Mouse (Mus musculus) heart, postnatal 4 days (tissue): Measurements from ENCODE around the gene Gm45234. TPM values are rescaled to one million over a fixed set of nuclear protein-coding genes. Genes with fewer than 3 reads are reported as not detected.

Experiments used
- DNase-seq: peaks from one replicate; pipeline ENCODE4 v3.0.0; 2021
- total RNA-seq, 2 experiments: library from RNA; stranded (reverse); gene quantifications; 2 replicates each; pipeline ENCODE4 v1.2.3; 2021

Gene Gm45234
- total RNA-seq, 2 experiments from 2014 or later, result 2.1 TPM; not detected in 1

DNA sequence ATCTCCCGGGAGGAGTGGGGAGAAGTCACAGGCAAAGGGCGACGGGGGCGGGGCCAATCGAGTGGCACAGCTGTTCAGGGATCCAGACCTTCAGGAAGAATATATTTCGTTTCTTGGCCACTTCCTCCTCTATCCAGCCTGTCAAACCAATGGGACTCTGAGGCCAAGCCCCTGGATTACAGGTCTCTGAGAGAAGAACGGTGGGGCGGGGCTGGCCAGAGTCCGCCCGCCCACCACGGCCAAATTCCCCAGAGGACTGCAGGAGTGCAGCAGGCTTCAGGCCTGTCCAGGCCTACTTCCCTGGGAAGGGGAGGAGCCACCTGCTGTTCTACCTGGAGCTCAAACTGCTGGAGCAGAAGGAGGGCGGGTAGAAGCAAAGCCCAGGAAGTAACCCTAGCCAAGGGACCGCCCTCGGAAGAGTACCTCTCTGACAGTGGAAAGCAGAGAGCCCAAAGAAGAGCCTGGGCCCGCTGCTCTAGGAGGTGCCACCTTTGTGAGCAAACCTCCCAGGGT is 17.3 kb downstream of the Gm45234 start, which contains the start of gene Ptpn6:
TSS of gene Ptpn6 (minus strand) at position 204 of the 513 bp plus-strand sequence.
- no peak for DNase-seq

GRCm38 (mm10) chr6:124737040-124737439 is 18.8 kb downstream of the Gm45234 start:
- DNase-seq, result no peak

DNA sequence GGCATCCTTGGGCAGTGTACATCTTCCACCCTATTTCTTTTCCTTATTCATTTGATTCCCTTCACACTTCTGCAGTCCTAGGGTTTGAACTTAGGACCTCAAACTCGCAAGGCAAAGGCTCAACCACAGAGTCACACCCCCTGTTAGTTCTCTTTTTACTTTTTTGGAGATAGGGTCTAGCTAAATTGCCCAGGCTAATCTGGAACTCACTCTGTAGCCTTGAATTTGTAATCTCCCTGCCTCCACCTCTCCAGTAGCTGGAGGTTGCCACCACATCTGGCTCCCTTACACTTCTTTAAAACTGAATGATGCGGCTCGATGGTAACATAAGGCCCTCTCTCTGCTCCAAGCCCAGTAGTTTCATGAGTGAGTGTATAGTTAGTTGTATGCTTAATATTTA is 21.4 kb downstream of the Gm45234 start:
- DNase-seq, result no peak

DNA sequence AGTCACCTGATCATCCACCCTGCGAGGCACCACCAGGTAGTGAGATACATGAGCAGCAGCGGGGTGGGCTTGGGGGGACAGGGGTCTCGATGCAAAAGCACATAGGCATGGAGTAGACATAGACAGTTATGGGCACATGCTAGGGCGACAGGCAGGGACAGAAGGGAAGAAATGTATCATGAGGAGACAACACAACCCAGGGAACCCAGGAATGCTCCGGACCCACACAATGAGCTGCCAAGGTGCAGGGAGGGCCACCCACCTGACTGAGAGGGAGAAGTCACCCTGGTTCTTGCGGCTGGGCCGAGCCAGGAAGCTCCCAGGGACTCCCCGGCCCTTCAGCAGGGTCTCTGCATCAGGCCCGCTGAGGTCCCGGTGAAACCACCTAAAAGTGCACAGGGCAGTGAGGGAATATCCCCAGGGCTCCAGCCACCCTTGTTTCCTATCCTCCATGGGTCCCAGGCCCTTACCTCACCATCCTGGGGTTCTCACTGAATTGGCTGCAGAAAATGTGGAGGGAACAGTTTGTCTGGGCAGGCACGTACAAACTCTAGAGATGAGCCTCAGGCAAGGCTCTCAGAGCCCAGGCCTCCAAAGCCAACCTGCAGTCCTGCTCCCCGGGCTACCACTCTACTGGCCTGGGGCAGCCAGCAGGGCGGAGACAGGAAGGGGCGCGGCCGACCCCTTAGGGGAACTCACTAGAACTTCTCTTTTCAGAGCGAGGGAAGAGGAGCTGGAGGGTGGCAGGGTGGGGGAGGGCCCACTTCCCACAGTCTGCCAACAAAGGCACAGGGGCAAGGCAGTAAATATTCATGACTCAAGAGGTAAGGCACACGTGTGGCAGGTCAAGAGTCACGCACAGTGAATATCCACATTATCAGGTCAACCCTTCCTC is 23.1 kb downstream of the Gm45234 start:
- no peak for DNase-seq

DNA sequence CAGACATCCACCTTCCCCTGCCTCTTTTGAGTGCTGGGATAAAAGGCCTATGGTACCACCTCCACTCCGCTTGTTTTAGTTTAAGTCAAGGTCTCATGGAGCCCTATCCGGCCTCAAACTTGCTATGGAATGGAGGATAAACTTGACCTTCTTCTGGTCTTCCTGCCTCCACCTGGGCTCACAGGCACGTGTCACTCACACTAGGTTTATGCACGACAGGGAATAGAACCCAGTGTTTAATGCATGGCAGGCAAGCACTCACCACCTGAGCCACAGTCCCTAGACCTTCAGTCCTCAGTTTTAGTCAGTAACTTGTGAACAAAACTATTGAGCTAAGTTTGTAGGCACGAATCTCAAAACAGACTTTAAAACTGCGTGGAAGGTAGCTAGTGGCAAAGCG is 24.8 kb downstream of the Gm45234 start:
- DNase-seq, result no peak

DNA sequence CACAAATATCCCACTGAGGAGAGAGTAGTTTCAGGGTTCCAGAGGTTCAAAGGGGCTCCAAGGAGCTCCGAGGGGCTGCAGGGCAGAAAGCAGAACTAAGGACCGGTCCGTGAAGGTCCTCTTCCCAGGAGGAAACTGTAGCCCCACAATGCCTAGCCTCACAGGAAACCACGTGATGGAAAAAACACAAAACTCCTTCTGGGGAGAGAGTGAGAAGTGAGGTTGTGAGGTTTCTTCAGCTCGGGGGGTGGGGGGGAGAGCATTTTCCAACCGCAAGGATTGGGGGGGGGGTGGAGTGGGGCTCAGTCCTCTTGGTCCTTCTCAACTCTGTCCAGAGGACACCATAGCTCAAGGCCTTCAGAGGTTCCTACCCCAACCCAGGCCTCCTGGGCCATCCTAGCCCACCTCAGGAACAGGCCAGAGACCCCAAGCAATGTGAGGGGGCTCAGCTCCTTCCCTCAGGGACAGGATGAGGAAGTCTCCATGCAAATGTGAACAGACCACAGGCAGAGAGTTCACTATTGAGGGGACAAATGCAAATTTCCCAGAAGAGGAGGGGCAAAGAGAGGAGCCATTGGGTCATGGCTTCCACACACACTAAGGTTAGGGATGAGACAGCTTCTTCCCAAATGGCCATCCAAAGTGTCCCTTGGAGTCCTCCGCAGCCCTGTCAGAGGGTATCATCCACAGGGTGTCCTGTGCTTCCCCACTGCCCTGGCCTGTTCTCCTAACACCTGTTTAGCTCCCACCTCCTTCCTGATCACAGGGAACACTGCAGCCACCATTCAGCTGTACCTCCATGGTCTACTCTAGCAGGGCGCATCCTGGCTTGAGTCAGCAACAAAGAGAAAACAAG is 25.7 kb downstream of the Gm45234 start:
- DNase-seq, result no peak

GRCm38 (mm10) chr6:124728621-124729020 is 27.2 kb downstream of the Gm45234 start:
- no peak for DNase-seq

GRCm38 (mm10) chr6:124724472-124724871 is 31.3 kb downstream of the Gm45234 start:
- DNase-seq, result no peak

GRCm38 (mm10) chr6:124723541-124723940 is 32.3 kb downstream of the Gm45234 start:
- no peak for DNase-seq

GRCm38 (mm10) chr6:124722876-124723473 is 32.8 kb downstream of the Gm45234 start:
- peak; percentile 61 for DNase-seq

DNA sequence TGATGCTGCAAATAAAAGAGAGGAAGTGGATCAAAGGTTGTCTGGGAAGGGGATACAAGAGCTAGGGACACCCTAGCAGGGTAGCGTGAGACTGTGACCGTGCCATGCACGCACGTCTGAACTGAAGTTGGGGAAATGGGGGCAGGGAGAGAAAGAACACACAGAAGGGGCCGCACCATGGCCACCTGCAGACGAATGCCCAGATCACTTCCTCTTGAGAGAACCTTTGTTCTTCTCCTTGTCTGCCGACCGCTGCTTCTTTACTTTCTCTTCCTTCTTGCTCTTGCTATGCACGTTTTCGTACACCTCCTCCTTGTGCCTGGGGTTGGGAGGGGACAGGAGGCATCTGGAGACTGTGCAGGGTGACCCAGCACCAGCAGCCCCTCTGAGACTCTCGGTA is 34.9 kb downstream of the Gm45234 start:
- DNase-seq, result no peak

GRCm38 (mm10) chr6:124719354-124719978 is 36.4 kb downstream of the Gm45234 start:
- DNase-seq, result no peak

- DNase-seq, result no peak
Observed at GRCm38 (mm10) chr6:124718703-124719102, 37.1 kb downstream of the Gm45234 start.

DNA sequence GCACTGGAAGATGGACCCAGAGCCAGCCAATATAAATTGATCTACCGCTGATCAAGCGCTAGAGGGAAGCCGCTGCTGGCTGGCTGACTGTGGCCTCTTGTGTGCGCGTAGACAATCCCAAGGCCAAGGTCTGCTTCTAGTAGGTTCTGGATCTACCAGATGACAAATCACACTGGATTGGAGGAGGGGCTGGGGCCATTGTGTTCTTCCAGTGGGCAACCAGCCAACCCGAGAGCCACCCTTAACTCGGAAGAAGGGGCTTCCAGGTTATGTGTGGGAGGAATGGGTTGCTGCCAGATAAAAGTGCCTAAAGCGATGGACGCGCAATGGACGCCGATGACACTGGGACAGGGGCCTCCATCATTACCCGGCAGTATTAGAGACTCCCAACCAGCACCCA is 37.9 kb downstream of the Gm45234 start:
- DNase-seq, result no peak

DNA sequence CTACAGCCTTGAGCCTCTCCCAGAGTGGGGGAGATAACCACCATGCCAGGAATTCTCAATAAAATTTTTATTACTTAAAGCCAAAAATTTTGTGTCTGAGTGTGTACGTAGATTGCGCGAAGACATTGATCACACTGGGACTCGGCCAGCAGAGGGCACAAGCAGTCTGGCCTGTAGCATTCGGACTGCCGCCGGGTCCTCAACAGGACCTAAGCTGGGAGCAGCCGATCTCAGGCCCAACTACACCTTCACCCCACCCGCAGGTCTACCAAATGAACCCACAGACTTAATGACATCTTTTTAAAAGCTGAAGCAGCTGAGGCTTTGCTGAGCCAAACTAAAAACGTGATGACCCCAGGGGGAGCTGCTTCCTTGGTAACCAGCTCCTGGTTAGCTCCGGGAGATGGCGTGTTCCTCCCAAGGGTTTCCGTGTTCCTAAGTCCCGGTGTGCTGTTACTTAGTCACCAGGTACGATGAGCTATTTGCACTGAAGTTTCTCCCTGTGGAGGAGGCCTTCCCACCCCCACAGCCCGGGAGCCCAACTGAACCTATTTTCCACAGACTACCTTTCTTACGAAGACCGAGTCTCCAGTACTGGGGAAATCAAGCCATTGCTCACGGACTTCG is 38.8 kb downstream of the Gm45234 start:
- DNase-seq, result peak; percentile 64

GRCm38 (mm10) chr6:124712918-124713317 is 42.9 kb downstream of the Gm45234 start:
- no peak for DNase-seq

DNA sequence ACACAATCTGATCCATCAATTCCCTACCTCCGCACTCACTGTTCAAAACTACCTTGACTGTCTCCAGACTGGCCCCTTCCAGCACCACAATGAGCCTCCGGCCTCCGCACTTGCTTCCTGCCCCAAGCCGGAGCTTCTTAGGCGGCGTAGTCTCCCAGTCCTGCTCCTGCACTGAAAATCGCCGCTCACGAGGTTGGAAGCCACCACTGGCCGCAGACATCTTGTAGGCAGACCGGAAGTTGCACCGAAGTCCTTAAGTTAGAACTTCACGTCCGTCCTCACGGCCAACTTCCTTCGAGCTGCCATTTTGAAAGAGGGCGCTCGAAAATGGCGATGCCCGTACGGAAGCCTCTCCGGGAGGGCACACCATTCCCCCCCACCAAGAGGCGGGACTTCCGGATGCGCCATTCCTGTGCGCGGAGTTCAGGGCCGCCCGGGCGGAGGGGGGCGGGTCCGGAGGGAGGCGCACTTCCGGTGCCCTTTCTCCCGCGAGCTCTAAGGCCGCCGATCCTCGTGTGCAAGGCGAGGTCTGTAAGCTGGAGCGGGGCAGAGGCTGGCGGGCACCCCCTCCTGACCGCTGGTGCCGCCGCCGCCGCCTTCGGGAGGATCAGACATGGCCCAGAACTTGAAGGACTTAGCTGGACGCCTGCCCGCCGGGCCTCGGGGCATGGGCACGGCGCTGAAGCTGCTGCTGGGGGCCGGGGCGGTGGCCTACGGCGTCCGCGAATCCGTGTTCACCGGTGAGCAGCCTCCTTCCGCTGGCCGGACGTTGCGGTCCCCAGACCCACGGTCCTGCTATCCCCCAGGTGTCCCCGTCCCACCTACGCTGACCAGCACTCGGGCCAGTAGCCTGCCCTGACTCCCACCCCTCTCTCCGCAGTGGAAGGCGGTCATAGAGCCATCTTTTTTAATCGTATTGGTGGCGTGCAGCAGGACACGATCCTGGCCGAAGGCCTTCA is 43.7 kb downstream of the Gm45234 start, which contains the start of the genes Emg1 and Phb2:
TSS of gene Emg1 (minus strand) at position 355 of the 959 bp plus-strand sequence.
TSS of gene Phb2 (plus strand) at position 513 of the 959 bp plus-strand sequence.
- peak; percentile 99 for DNase-seq

- no peak for DNase-seq
Observed at GRCm38 (mm10) chr6:124708289-124708889, 47.4 kb downstream of the Gm45234 start.

DNA sequence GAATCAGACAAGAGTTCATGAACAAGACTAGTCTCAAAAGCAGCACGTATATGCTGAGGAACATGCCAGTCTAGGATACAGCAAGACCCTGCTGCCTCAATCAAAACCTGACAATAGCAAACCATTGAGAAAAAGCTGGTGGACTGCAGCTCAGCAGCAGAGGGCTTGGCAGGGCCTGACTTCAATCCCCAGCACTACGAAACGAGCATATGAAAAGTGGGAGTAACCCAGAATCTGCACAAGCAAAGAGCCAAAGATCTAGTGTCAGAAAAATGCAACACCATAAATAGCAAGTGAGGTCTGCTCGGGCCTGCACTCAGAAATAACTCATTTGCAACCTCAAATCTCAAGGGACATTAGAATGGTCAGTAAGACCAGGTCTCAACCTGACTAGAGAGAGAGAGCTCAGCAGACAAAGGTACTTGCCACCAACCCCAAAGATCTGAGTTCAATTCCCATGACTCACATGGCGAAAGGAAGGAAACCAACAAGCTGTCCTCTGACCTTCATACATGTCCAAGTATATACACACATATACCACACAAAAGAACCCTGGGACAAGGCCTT is 49.7 kb downstream of the Gm45234 start:
- no peak for DNase-seq
